Mouse (Mus musculus) heart, adult 11 months (tissue): ENCODE measurements at regions not wholly inside any gene's neighbourhood (a gene's known extent, or its start where the extent isn't known, plus 50 kb on each side); places are given as distances from the start of the nearest gene placed in this dataset.

Experiments
- DNase-seq: peaks from one replicate; pipeline ENCODE4 v3.0.0; 2022

DNA sequence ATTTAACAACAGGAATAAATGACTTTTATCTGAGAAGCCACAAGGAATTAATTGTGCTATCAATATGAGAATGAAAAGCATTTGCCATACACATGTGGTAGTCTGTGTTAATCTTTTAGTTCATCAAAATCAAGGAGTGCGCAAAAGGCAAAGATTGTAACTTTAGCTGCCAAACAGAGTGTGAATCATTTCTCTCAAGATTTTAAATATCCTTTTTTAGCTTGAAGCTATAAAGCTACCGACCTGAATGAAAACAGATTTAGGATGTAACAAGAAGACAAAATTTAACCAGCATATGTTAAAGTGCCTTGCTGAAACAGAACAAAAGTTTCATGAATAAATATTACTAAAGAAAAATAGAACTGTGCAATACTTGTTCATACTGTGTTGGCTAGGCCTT lies 133.3 kb upstream of the Cdh10 start:
- no peak for DNase-seq

DNA sequence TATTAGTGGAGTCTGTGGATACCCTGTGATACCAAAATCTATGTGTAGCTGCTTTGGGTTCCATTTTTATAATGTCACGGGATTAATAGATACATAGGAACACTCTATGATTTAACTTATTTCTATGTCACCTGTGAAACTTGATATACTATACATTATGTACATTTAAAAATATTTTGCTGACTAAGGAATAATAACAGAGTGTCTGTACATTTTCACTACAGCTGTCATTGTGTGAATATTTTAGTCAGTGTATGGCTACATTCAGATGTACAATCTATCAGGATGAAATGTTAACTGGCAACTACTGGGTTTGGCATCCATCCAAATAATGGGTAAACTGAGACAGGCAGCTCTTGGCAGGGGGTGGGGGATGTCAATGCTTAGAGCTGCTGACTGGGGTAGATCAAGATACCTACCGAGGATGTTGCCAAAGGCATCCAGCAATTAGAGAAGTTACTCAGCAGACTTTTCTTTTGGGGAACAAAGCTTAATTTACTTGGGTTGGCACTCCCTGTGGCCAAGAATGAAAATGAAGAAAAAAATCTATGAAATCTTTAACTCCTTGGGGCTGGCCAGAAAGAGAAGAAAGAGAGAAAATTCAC lies 122.0 kb upstream of the Cdh10 start:
- no peak for DNase-seq

DNA sequence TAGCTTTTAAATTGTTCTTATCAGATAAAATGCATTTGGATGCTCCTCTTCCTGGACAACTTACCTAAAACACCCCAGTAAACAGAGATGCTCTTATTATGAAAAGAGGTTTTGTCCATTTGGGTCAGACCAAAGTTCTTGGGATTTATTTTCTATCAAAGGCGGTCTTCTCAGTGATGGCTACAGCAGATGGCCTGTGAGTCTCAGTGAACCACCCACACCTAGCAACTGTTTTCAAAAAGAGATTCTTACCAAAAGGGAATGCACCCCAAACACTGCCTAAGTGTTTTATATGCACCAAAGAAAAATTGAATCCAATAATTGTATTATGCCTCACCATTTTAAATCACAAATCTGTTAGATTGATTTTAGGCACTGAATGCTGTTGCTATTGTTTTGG lies 74.5 kb upstream of the Cdh10 start:
- no peak for DNase-seq

DNA sequence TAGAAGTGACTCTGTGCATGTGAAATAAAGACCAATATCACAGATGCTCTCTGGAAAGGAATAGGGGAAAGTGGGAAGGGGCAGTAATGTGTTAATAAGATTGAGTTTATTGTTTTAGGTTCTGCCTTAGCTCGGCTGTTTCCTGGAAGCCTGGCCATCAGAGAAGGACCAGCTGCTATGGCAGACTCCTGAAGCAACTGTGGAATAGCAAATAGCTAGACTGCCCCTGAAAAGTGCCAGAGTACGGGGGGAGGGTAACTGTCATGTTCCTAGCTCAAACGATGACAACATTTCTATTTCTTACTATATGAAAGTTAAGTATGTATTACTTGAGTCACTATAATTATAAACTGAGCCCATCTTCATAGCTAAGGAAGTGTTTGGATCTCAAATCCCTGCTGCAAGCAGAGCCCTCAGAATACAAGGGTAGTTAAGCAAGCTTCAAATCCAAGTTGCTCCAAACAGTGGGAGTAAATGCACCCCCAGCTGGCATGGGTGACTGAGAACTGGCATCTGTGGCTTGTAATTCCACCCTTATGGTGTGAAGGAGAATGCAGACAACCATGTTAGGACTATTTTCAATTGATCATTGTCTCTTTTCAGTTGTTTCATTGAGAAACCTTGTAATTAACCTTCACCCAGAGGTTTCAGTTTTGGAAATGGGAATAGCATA lies 70.0 kb upstream of the Cdh10 start:
- DNase-seq: peak; percentile 42
